Mouse (Mus musculus): ENCODE data around the gene Tbc1d10c.
"Not testable (repeated sequence)": the region's sequence is repeated elsewhere in the genome, so short reads cannot be mapped to it uniquely, and the experiment has no call there.

Gene Tbc1d10c

GRCm38 (mm10) chr19:4143759-4144268 is 47.3 kb downstream of the Tbc1d10c start, which contains the start of gene Cabp4:
Gene Cabp4 (minus strand): TSS chr19:4144033.
- DNase-seq, result no peak

GRCm38 (mm10) chr19:4142416-4143173 is 48.5 kb downstream of the Tbc1d10c start:
- DNase-seq, result no peak

- no peak for DNase-seq
Observed at GRCm38 (mm10) chr19:4140147-4140546, 50.9 kb downstream of the Tbc1d10c start.

GRCm38 (mm10) chr19:4139446-4139845 is 51.6 kb downstream of the Tbc1d10c start, which contains the start of gene Gpr152:
Gene Gpr152 (plus strand): TSS chr19:4139787.
- DNase-seq, result no peak

- DNase-seq, result no peak
Observed at GRCm38 (mm10) chr19:4137913-4138312, 53.2 kb downstream of the Tbc1d10c start.

GRCm38 (mm10) chr19:4136463-4136862 is 54.6 kb downstream of the Tbc1d10c start:
- DNase-seq, result no peak

- not testable (repeated sequence) for DNase-seq
Observed at GRCm38 (mm10) chr19:4135963-4136345, 55.1 kb downstream of the Tbc1d10c start.

- not testable (repeated sequence) for DNase-seq
Observed at GRCm38 (mm10) chr19:4135229-4135962, 55.7 kb downstream of the Tbc1d10c start.

GRCm38 (mm10) chr19:4134354-4134753 is 56.7 kb downstream of the Tbc1d10c start:
- no peak for DNase-seq
